Mouse (Mus musculus): ENCODE measurements around the gene Dusp18. TPM values are rescaled to one million over a fixed set of nuclear protein-coding genes. Genes with fewer than 3 reads are reported as not detected.

Dusp18 gene
- polyA plus RNA-seq (2012) = 0.19 and 0.40 TPM in 2 replicates

GRCm38 (mm10) chr11:3894406-3895281, at the start of gene Dusp18, which contains the start of gene 4921536K21Rik:
TSS of gene Dusp18 (plus strand) at chr11:3895240.
TSS of gene 4921536K21Rik (minus strand) at chr11:3895098.

DNA sequence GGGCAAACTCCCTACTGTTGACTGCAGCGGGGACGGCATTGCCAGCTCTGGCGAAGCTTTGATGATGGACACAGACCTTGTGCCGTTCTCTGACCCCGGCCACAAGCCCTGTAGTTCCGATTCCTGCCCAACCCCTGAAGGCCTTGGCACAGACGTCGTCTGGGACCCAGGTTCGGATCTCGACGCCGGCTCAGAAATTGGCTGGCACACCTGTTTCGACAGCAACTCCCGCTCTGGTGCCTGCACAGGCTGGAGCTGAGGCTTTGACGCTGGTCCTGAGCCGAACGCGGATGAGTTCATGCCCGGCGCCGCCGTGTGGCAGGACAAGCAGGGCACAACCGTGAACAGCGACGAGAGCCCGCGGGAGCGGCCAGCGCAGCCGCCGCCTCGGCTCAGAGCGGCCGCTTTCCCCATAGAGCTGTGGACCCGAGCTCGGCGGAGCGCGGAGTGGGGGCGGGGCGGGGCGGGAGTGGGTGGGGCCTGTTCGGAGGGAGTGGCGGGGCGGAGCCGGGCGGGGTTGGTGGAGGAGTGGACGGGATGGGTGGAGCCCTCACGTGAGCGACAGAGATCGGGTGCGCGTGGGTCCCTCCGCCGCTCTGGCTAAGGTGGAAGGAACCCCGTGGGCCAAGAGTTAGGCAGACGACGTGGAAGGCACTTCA, 31.5 kb upstream of the Dusp18 start, which contains the start of gene Osbp2:
Gene Osbp2, minus strand, starts transcription at position 450 of the 659 bp plus-strand sequence.

GRCm38 (mm10) chr11:3914109-3914840, 19.2 kb downstream of the Dusp18 start, which contains the start of gene Slc35e4:
TSS of gene Slc35e4 (minus strand) at chr11:3914664.

GRCm38 (mm10) chr11:3931511-3932211, 36.6 kb downstream of the Dusp18 start, which contains the start of gene Tcn2:
TSS of gene Tcn2 (minus strand) at chr11:3932159.

Other genes with a start within 250 kb of the Dusp18 start
- gene Morc2a, start 246.0 kb upstream of the Dusp18 start, polyA plus RNA-seq (2012) = 5.3 and 6.7 TPM in 2 replicates
- gene Osbp2, start 31.3 kb upstream of the Dusp18 start, polyA plus RNA-seq (2012) = 0.02 and 0.09 TPM in 2 replicates
- not detected in 2 replicates for gene 4921536K21Rik, start 142 bp upstream of the Dusp18 start, polyA plus RNA-seq (2012)
- 21.2 and 22.1 TPM in 2 replicates for gene Slc35e4, start 19.4 kb downstream of the Dusp18 start, polyA plus RNA-seq (2012)
- gene Tcn2, start 36.9 kb downstream of the Dusp18 start, polyA plus RNA-seq (2012) = 16.1 and 23.8 TPM in 2 replicates
- gene Pes1, start 68.7 kb downstream of the Dusp18 start, polyA plus RNA-seq (2012) = 59.0 and 68.9 TPM in 2 replicates
- not detected in 2 replicates for gene 4930556J24Rik, start 81.5 kb downstream of the Dusp18 start, polyA plus RNA-seq (2012)
- 0.97 and 1.1 TPM in 2 replicates for gene Gal3st1, start 88.4 kb downstream of the Dusp18 start, polyA plus RNA-seq (2012)
- not detected in 2 replicates for gene Sec14l4, start 136.2 kb downstream of the Dusp18 start, polyA plus RNA-seq (2012)
- gene Sec14l3, start 169.6 kb downstream of the Dusp18 start, polyA plus RNA-seq (2012) = not detected in 2 replicates
- 13.1 and 14.4 TPM in 2 replicates for gene Mtfp1, start 200.2 kb downstream of the Dusp18 start, polyA plus RNA-seq (2012)
- gene Sec14l2, start 228.2 kb downstream of the Dusp18 start, polyA plus RNA-seq (2012) = 6.2 and 6.5 TPM in 2 replicates
- 14.4 and 20.7 TPM in 2 replicates for gene Rnf215, start 240.0 kb downstream of the Dusp18 start, polyA plus RNA-seq (2012)